Mouse (Mus musculus) embryo, embryonic 10.5 days (tissue): ENCODE data around the gene Uqcc3.
"Not testable (repeated sequence)": the region's sequence is repeated elsewhere in the genome, so short reads cannot be mapped to it uniquely, and the experiment has no call there.

Source experiments
- DNase-seq: peaks from one replicate; pipeline ENCODE4 v3.0.0-alpha.2; 2015; ENCODE audit warnings: low spot score

The Uqcc3 gene

DNA sequence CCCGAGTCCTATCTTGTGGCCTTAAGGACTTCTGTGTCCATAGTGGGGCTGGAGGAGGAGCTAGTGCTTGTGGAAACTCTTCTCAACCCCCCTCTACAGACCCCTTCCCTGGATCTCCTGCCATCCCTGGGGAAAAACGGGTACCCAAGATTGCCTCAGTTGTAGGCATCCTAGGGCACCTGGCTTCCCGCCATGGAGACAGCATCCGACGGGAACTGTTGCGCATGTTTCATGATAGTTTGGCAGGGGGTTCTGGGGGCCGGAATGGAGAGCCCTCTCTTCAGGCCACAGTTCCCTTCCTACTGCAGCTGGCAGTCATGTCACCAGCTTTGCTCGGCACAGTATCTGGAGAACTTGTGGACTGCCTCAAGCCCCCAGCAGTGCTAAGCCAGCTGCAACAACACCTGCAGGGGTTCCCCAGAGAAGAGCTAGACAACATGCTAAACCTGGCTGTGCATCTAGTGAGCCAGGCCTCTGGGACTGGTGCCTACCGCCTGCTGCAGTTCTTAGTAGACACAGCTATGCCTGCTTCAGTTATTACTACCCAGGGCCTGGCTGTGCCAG is 14.8 kb upstream of the Uqcc3 start:
- no peak for DNase-seq

GRCm38 (mm10) chr19:8892829-8893766 is 12.4 kb upstream of the Uqcc3 start, which contains the start of gene Ints5:
Gene Ints5 (plus strand): TSS chr19:8893005.
- DNase-seq = peak; percentile 93

- peak; percentile 99 for DNase-seq
Observed at GRCm38 (mm10) chr19:8888511-8889385, 8.0 kb upstream of the Uqcc3 start, which contains the start of the genes 1810009A15Rik and Gm49416. Gene 1810009A15Rik (plus strand): TSS chr19:8888853. Gene Gm49416 (plus strand): TSS chr19:8888926.

- peak; percentile 34 for DNase-seq
Observed at GRCm38 (mm10) chr19:8887585-8888463, 7.1 kb upstream of the Uqcc3 start.

GRCm38 (mm10) chr19:8886916-8887584 is 6.3 kb upstream of the Uqcc3 start:
- DNase-seq = no peak

- no peak for DNase-seq
Observed at GRCm38 (mm10) chr19:8883616-8884015, 2.9 kb upstream of the Uqcc3 start, which contains the start of the genes Lbhd1 and Gm49403. Gene Lbhd1 (plus strand): TSS chr19:8883732. Gene Gm49403 (plus strand): TSS chr19:8883930.

GRCm38 (mm10) chr19:8881034-8881392 is 290 bp upstream of the Uqcc3 start:
- no peak for DNase-seq

DNA sequence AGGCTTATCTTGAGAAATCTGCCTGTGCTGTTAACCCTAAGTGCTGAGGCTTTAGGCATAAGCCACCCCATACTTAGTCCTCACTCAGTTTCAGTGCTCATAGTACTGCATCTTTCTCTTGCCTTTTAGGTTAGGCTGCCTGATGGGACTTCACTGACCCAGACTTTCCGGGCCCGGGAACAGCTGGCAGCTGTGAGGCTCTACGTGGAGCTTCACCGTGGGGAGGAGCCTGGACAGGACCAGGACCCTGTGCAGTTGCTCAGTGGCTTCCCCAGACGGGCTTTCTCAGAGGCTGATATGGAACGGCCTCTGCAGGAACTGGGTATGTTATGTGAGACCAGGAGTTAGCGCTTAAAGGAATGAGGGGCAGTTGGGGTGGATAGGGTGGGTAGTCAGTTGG is 5.7 kb downstream of the Uqcc3 start:
- no peak for DNase-seq

GRCm38 (mm10) chr19:8872266-8872840 is 8.4 kb downstream of the Uqcc3 start:
- no peak for DNase-seq

GRCm38 (mm10) chr19:8871267-8872186 is 9.2 kb downstream of the Uqcc3 start, which contains the start of gene Ubxn1:
Gene Ubxn1 (plus strand): TSS chr19:8871496.
- peak; percentile 99 for DNase-seq

DNA sequence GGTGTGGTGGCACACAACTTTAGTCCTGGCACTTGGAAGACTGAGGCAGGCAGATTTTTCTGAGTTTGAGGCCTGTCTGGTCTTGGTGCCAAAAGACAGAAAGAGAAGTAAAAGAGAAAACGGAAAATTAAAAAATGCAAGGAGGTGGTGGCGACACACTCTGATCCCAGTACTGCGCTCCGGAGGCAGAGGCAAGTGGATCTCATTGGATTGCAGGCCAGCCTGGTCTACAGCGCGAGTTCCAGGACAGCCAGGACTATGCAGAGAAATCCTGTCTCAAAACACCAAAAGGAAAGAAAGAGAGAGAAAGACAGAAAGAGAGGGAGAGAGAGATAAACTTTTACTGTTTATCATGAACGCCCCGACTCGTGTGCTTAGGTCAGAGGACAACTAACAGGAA is 9.9 kb downstream of the Uqcc3 start:
- DNase-seq = no peak

- DNase-seq = not testable (repeated sequence)
Observed at GRCm38 (mm10) chr19:8870381-8870780, 10.3 kb downstream of the Uqcc3 start.

DNA sequence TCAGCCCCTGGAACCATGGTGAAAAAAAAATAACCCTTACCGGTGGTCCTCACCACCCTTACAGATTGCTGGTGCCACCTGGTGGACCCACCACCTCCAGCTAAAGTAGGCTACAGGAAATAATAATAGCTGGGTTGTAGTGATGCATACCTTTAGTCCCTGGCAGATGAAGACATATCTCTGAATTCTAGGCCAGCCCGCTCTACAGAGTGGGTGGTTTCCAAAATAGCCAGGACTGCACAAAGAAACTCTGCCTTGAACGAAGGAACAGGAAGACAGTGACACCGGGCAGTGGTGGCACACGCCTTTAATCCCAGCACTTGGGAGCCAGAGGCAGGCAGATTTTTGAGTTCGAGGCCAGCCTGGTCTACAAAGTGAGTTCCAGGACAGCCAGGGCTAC is 16.5 kb downstream of the Uqcc3 start:
- no peak for DNase-seq

DNA sequence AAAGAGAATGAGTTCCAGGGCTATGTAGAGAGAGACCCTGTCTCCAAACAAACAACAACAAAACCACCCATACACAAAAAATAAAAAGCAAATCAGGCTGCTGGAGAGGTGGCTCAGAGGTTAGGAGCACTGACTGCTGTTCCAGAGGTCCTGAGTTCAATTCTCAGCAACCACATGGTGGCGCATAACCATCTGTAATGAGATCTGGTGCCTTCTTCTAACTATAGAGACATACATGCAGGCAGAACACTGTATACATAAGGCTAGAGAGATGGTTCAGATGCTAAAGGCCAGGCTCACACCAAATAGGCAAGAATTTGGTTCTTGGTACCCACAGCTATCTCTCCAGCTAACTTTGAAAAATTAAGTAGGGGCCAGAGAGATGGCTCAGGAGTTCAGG is 21.7 kb downstream of the Uqcc3 start:
- DNase-seq = peak; percentile 53

DNA sequence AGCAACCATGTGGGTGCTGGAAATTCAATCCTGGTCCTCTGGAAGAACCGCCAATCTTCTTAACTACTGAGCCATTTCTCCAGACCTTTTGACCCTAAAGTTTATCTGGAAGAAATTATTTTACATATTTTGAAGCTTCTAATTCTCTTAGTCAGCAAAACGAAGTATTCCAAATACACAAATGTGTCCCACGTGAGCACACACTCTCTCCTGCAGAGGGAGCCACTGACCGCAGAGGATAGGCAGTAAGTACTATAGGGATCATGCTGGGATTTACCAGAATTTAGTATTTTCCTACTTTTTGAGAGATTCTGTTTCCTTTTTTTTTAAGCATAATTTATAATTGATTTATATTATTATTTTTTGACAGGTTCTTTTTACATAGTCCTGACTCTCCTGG is 23.0 kb downstream of the Uqcc3 start:
- peak; percentile 61 for DNase-seq

- DNase-seq = no peak
Observed at GRCm38 (mm10) chr19:8853117-8853516, 27.6 kb downstream of the Uqcc3 start.

DNA sequence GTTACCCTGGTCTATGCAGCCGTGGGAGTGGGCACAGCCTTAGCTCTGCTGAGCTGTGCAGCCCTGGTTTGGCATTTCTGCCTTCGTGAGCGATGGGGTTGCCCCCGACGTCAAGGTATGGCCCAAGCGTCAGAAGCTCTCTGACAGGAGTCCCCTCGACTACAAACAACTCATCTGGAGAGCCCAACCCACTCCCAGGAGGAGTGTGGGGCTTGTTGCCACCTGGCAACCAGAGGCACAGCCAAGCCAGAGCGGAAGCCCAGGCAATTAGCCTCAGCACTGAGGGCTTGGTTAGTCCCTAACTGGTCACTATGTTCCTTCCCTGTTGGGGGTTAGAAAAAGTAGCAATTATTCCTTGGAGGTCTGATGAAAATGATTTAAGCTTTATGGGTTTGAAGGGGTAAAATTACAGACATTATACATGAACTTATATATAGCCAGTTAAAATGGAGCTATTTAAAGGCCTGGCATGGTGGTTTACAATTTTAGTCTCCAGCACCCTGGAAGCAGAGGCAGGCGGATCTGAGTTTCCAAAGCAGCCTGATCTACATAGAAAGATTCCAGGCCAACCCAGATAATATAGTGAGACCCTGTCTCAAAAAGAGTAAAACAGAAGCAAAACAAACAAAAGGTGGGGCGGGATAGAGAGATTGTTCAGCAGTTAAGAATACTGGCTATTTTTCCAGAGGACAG is 28.3 kb downstream of the Uqcc3 start:
- DNase-seq = no peak

- DNase-seq = no peak
Observed at GRCm38 (mm10) chr19:8851639-8852038, 29.1 kb downstream of the Uqcc3 start.
